Mouse (Mus musculus): ENCODE measurements around the gene Wnt9b.
"Not testable (repeated sequence)": the region's sequence is repeated elsewhere in the genome, so short reads cannot be mapped to it uniquely, and the experiment has no call there.

Gene Wnt9b

DNA sequence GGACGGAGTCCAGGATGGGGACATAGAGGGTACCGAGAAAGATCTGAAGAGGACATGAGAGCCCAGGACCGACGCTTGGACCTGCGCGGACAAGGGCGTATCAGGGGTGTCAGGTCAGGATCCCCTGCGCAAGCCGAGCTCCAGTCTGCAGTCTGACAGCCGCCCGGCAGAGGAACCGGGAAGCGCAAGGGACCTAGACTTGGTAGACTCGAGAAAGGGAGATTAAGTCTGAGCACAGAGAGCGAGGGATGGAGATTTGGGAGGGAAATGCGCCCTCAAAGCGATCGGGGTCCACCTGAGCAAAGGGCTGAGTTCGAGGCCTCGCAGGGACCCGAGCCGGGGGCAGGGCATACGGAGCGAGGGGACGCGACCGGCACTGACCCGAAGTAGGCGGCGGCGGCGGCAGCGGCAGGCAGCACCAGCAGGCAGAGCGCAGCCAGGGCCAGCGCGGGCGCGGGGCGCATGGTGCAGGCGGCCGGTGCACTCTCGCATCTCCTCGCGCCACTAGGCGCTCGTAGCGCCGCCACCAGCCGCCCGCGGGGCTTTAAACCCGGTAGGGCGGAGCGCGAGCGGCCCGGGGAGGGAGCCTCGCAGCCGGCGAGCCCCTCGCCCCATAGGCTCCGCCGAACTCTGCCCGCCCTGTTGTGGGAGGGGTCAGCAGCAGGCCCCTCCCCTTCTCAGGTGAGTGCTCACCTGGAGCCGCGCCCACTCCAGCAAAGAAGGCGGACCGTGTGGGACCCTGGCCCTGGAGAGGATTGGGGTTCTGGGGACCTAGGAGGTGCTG lies at the start of gene Wnt9b:
TSS of gene Wnt9b (minus strand) at position 516 of the 784 bp plus-strand sequence.
- peak; percentile 7 to 22 for DNase-seq

DNA sequence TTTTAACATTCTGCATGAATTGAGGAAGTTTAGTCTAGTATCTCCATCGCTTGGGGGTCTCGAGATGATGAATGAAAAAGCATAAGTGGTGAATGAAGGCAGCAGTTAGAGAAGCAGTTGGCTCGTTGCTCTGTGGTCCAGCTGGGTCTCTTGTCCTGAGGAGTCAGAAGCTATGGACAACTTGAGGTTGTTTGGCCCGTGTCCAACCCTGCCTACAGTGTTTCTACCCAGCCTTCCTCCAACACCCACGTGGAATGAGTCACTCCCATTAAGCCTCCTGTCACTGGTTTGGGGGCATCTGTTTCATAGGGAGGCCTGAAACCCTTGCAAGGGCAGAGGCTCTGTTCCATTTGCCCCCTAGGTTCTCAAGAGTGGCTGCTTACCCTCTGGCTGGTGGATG lies 40.3 kb upstream of the Wnt9b start:
- no peak for DNase-seq

DNA sequence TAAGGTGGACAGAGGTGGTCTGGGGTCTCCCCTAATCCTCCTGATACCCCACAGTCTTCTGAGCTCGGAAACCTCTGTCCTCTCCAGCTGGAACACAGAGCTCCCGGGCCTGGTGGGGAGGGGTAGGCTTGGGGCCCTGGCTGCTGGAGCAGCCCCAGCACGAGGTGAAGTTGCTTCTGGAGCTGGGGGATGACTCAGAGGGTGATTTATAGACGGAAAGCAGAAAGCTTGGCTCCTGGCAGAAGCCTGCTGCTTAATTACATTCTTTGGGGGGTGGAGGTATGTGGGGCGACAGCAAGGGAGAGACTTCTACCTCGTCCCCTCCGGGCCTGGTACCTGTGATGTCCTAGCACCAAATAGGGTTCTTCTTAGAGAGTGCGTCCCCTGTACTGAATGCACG lies 30.5 kb upstream of the Wnt9b start:
- DNase-seq: no peak

DNA sequence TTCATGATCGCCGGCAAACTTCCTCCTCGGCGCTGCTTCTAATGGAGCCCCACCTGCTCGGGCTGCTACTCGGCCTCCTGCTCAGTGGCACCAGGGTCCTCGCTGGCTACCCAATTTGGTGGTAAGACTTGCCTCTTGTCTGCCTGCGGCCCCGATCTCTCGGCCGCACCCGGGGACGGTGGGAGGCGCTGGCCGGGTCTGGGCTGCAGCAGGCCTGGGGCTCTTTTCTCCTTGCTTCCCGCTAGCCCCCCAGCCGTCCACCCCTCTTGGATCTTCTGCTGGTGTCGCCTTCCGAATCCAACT lies 24.6 kb upstream of the Wnt9b start:
- DNase-seq: no peak

DNA sequence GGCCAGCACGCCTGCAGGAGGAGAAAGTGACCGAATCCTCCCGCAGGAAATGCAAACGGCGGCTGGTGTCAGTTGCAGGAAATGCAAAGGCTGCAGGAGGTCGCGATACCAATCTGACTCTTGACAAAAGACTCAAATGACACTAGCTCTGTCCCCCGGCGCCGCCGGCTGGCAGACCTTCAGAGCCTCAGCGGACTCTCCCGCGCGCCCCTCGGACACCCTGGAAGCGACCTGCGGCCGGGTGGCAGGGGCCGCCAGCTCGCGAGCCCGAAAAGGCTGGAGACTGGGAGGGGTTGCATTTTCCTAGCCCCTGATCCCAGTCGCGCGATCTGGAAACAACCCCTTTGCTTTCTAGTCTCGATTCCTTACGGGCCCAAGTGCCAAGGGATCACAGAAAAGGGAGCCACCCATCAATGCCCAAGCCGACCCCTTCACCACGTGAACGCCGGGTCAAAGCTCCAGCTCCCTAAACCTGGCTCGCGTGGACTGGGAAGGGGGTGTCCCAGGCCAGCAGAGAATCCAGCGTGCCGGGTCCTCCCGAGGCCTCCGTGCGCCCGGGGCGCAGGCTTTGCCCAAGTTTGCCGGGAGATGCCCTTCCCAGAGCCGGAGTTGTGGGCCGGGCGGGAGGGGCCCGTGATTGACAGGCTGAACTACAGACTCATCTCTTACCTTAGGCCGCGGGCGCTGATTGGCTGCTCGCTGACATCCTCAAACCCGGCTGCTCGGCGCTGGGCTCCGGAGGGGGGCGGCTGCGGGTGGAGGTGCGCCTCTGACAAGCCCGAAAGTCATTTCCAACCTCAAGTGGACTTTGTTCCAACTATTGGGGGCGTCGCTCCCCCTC lies 24.0 kb upstream of the Wnt9b start, which contains the start of gene Wnt3:
TSS of gene Wnt3 (plus strand) at position 764 of the 841 bp plus-strand sequence.
- no peak for DNase-seq

DNA sequence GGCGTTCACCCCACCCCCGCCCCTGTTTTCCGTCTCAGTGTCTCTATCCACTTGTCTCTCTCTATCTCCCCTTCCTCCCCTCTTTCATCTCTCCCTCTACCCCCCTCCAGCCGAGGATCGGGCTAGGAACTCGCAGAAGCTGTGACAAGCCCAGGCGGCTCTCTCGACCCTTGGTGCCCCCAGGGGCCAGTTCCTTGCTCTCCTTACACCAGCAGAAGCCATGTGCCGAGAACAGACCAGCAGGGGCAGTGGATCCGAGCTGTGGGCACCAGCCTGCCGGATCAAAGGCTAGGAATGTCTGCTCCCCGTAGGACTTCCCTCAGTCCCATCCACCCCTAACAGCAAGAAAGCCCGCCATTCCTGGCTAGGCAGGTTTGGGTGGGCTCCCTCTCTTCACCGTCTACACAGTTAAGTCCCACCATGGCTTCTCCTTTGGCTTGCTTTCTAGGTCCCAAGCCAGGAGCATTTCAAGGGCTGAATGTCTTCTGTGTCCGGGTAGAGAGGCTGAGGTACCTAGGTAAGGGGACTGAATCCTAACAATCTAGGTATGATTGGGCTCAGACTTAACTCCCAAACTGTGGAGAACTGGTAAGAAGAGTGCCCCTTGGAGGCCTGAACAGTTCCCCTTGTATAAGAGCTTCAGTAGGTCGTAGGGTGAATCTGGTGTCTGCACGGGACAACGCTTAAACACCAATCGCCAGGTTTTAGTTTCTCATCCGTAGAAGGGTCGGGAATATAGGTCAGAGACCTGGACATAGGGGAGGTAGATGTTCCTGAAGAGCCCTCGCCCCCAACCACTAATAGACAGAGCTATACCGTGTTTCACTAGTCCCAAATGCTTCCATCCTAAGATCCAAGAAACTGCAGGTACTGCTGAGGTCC lies 23.1 kb upstream of the Wnt9b start:
- DNase-seq: no peak

DNA sequence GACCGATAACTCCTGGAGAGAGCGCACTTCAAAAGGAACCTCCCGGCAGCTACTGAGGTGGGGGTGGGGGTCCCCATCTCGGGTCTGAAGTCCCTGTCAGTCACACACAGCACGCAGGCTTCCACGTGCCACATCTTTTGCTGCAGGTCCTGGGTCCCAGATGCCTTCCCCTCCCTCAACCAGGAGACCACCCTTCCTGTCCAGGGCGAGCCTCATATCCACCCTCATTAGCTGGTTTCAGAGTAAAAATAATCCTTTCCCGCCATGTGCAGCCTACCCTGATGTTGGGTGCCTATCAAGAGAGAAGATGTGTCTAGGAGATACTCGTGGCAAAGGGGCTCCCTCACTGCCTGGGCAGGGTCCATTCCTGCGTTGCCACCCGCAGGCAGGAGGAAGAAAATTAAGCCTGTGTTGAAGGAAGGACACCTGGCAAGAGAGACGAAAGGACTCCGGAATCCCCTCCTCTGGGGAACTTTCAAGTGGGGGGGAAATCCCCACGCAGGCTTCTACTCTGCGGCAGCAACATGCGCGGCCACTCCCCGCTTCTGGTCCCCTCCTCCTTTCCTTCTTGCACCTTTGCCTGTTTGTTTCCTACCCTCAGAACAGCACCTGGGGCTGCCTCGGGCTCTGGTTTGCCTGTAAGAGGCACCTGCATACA lies 21.7 kb upstream of the Wnt9b start:
- no peak for DNase-seq

DNA sequence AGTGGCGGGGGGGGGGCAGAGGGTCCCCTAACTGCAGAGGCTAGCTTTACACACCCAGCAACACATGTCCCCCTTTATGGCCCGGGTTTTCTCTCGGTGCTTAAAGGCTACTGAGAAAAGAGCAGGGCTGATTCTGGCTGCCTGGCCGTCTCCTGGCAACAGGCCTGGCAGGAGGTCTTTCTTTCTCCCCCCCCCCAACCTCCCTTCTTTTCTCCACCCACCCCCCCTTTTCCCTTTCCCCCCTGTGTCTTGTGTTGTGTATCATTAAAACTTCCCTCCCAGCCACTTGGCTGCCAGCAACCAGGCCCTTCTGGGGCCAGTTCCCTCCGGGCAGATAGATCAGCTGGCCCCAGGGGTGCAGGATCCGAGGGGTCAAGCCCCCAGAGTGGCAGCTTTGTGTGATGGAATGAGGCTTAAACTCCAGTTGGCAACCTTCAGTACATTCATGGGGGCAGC lies 16.0 kb upstream of the Wnt9b start:
- DNase-seq: no peak

DNA sequence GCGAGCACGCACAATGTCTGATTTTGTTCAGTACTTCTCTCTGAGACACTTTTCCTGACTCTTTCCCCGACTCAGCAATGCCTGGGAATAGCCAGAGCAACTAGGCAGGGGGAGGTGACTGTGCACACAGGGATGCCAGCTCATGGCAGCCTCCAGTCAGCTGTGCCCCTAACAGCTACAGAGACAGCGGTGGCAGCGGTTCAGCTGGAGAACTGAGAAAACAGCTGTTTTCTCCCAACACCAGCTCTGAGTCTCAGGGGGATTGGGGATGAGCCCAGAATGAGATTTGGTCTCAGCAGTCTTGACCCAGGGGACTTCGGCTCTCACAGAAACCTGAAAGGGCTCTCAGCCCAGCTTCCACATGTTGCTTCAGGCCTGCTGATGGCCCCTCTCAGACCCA lies 15.0 kb upstream of the Wnt9b start:
- DNase-seq: peak in 1 of 2 experiments; percentile 4

DNA sequence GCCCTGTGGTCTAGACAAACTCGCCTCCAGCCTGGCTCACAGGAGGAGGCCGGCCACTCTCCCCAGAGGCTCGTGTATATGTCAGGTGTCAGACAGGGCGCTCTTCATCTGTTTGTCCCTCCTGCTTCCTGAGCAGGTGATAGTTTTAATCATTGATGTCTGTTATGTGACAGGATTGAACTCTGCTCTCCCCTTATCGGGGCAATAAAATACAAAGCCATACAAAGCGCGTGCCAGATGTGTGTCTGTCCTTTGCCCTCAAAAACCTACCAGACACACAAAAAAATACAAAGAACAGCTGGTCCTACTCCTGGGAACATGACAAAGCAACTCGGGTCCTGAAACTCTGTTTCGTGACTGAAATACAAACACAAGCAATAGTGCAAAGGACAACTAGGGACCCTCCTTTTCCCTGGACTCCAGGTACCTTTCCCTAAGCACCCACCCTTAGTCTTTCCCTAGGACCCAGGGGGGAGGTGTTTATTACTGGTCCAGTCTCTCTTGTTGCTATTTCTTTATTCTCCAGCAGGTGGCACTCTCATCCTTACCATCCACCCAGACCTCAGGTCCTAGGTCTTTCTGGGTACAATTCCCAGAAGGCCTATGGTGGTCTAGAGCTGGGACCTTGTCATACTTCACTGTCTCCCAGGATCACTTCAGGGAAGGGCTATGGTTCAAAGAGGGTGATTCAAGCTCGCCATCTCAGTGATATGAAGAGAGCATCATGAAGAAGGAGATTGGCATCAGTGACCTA lies 14.0 kb upstream of the Wnt9b start:
- DNase-seq: peak in 1 of 2 experiments; percentile 24

DNA sequence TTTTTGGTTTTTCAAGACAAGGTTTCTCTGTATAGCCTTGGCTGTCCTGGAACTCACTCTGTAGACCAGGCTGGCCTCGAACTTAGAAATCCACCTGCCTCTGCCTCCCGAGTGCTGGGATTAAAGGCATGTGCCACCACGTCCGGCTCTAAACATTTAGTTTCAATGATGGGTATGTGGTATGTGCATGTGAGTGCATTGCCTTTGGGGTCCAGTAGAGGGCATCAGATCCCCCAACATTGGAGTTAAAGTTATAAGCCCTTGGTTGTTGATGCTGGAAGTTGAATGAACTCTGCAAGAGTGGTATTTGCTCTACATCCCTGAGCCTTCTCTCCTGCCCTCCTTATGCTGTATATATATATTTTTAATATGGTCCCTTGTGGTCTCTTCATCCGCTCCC lies 11.3 kb upstream of the Wnt9b start:
- not testable (repeated sequence) for DNase-seq

DNA sequence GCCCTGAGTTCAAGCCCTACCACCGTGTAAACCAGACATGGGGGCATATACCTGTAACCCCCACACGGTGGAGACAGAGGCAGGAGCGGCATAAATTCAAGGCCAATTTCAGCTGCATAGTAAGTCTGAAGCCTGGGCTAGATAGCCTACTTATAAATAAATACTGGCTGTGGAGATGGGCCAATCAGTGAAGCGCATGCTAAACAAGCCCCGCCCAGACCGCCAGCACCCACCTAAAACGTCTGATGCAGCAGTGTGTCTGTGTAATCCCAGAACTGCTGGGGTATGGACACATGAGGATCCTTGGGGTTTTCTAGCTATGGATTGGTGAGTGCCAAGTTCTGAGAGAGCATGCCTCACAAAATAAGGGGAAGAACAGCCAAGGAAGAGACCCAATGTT lies 10.5 kb upstream of the Wnt9b start:
- DNase-seq: no peak

DNA sequence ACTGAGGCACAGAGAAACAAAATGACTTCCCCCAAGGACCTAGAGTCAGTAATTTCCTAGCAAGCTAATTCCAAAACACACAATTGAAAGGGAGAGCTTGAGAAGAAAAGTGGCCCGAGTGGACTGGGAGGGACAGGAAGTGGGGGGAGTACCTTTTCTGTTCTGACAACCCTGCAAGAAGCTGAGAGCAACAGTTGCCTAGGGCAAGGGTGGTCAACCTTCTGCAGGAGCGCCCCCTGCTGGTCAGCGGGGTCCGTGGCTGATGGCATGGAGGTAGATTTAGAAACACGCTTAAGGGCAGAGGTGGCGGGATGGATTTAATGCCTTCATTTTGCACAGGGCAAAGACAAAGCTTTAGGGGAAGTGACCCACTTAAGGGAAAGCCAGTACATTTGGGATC lies 9.1 kb upstream of the Wnt9b start:
- peak; percentile 36 to 55 for DNase-seq

DNA sequence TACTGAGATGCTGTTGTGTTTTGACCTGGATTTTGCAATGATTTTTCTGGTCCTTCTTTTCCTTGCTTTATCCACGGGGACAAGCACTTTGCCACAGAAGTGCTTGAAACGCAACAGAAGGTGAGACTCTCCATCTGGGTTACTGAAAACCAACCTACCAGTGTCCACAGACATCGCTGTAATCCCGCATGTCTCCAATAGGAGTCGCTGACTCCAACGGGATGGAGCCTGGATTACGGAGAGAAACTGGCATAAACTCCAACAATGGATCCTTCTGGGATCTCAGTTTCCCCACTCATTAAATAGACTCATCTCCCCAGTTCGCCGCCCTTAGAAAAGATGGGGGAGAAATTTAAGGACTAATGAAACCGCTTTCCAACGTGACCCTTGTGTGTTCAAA lies 8.4 kb upstream of the Wnt9b start:
- DNase-seq: no peak

DNA sequence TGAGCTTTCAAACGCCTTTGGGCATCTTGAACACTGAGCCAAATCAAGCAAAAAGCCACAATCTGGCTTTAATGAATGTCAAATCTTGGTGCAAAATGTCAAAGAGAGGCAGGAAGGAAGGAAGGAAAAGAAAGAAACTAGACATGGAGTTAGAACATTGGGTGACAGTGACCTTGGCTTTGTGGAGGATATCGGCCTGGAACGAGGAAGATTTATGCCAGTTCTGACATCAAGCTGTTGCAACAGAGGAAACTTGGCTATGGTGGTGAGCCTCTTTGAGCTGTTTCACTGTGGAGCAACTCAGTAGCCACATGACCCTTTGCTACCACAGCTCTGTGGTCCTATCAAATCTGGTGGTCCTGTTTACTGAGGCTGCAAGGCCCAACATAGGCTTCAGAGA lies 991 bp upstream of the Wnt9b start:
- DNase-seq: peak in 1 of 2 experiments; percentile 10

DNA sequence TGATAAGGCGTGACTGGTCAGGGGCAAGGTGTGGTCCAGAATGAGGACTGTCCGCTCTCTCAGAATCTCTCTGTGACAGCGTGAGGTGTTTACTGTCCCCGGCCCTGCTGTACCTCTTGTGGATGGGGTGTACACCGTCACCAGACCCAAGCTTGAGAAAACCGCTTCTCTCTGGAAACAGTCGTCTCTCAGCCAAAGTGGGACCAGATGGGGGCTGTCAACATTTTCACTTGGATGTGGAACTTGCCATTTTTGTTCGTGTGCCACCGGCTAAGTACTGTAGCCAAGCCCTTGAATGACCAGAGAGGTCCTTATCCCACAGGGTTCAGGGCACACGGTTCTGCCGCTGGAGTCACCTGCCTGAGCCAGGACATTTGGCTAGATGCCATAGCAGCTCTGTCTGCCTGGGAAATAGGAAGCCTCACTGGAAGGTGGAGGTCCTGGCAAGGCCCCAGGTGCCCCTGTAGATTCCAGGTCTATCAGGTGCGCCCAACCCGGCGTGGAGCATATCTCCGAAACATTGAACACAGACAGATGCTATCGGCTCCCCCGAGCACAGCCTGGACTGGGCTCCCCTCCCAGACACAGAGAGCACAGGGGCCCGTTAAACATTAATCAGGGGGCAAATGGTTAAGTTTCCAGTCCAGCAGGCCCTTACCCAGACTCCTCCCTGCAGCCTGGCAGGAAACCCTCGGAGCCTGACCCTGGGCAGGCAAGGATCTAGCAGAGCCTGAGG lies 14.4 kb downstream of the Wnt9b start:
- DNase-seq: no peak

DNA sequence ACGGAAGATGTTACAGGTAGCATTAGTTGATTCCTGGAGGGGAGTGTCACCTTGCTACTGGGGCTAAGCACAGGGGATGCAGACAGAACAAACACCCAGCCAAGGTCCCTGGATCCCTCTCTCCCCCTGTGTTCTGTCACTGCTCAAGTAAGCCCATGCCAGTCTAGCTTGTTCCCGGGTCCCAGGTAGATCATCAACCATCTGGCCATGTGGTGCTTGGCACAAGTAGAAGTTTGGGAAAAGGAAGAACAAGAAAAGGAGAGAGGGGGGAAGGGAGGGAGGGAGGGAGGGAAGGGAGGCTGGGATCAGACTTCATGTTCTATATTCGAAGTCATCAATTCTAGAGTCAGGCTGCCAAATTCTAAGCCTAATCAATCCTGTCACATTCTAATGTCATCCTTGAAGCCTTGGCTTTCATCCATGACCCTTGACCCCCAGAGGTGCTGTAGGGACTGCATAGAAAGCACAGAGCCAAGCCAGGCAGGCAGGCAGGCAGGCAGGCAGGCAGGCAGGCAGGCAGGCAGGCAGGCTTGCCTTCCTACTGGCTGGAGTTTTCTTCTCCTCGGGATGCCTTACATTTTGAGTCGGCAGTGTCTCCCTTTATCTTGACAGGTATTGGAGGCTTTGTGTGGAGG lies 15.1 kb downstream of the Wnt9b start:
- DNase-seq: no peak

DNA sequence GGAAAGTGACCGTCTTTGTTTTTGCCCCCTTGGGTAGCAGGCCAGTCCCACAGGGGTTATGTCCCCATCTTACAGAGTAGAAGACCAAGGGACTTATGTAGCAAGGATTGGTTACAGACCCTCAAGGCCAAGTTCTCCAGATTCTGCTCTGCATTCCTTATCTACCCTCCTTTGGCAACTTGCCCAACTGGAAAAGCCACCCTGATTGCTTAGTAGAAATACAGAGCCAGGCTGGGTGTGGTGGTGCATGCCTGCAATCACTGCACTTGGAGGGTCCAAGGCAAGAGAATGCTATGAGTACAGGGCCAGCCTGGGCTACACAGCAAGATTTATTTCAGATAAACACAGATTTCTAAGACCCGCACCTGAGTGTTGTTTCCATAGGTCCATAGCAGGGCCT lies 15.7 kb downstream of the Wnt9b start:
- DNase-seq: no peak

DNA sequence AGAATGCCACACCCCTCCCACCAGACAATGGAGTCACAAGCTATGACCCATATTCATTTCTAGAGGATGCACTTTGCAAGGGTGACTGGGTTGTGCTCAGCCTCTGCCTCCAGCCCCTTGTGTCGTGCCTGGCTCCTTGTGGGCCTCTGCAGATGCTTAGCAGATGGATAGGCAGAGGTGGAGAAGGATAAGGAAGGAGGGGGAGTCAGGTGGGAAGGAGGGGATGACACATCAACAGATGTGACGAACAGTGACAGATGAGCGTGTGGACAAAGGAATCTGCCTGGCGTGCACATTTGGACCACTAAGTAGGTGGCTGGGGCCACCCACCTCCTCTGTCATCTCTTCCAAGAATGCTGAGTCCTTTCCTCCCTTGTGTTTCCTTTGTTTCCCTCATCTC lies 16.6 kb downstream of the Wnt9b start:
- no peak for DNase-seq

DNA sequence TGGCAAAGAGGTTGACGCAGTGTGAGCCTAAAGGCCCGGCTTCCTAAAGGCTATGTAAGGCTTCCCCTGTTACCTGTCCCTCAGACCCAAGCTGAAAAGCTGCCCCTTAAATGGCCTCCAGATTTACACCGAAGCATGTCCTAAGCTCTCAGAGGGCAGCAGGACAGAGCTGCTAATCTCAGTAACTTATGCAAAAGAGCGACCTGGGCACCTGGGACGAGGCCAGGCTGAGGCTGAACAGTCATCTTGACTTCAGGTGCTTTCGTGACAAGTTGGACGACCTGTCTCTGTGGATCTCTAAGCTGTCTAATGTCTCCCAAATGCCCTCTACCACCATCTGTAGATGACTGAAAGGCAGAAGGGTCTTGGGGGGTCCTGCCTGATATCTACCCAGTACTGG lies 17.3 kb downstream of the Wnt9b start:
- DNase-seq: no peak

DNA sequence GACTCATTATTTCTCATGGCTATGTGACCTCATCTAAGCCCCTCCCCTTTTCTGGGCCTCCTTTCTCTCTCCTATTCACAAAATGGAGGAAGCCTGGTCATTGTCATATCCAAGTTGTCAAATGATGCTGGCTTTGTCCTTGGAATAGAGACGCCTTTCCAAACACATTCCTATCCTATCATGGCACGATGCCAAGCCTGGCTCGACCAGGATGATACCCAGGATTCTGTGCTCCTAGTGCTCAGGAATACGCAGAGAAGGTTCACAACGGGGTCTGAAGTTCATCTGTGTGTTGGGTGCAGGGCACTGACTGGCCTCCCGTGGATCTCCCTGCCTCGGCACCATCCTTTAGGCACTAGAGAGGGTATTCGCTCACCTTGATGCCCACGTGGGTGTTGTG lies 18.0 kb downstream of the Wnt9b start:
- DNase-seq: no peak

All from lung, adult 18-20 months (tissue).